Mouse (Mus musculus): ENCODE measurements around the gene Gpam.

- TF ChIP-seq CTCF (IDR thresholded peaks at IDR 0.05; ENCODE audit: low read depth, low read length) (no peak), POLR2A (IDR thresholded peaks at IDR 0.05; ENCODE audit: insufficient read depth, low read length) (no peak)
Observed at GRCm38 (mm10) chr19:55127072-55127718, at the start of gene Gpam.
